Mouse (Mus musculus): ENCODE results near the gene Lyg1.

DNA sequence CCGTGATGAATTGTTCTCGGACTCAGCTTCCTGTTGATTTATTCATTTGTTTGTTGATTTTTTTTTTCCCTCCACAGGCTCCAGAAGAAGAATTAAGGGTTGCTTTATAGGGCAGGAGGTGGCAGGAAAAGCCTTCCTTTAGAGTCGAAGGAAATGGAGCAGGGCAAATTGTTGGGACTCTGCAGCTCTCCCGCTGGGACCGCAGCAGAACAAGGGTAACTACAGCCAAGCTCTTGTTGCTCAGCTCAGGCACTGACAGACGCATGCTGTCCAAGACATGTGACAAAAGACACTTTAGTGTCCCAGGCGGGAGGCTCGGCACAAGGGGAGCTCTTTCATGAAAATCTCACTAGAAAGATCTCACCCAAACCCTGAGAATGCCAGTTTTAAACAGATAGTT, 35.0 kb downstream of the Lyg1 start:
- TF ChIP-seq CTCF (conservative IDR thresholded peaks at IDR 0.05; ENCODE audit: low read length), result no peak
- no peak for TF ChIP-seq POU5F1 (IDR thresholded peaks at IDR 0.05; ENCODE audit: borderline replicate concordance, low read length)

All from E14TG2a.4 (cell line).